Mouse (Mus musculus): ENCODE results near the gene Ccdc6. TPM values are rescaled to one million over a fixed set of nuclear protein-coding genes. Genes with fewer than 3 reads are reported as not detected.

Gene Ccdc6
- polyA plus RNA-seq (2014; fragmentation: Illumina TruSeq; extraction: RNeasy Lipid Tissue Mini Kit (QIAGEN cat#74804); ENCODE audit: insufficient read depth, low read depth, low replicate concordance): 8.4 TPM

GRCm38 (mm10) chr10:70096366-70097188, at the start of gene Ccdc6:
Gene Ccdc6, plus strand, starts transcription at chr10:70097121.

GRCm38 (mm10) chr10:70204505-70205399, 107.8 kb downstream of the Ccdc6 start, which contains the start of gene Mrln:
Gene Mrln, plus strand, starts transcription at chr10:70204664.

Other genes with a start within 250 kb of the Ccdc6 start
- gene Mrln, start 107.5 kb downstream of the Ccdc6 start, polyA plus RNA-seq (2014; fragmentation: Illumina TruSeq; extraction: RNeasy Lipid Tissue Mini Kit (QIAGEN cat#74804); ENCODE audit: insufficient read depth, low read depth, low replicate concordance): 5.2 TPM
- gene Slc16a9, start 148.0 kb downstream of the Ccdc6 start, polyA plus RNA-seq (2014; fragmentation: Illumina TruSeq; extraction: RNeasy Lipid Tissue Mini Kit (QIAGEN cat#74804); ENCODE audit: insufficient read depth, low read depth, low replicate concordance): 32.1 TPM